Mouse (Mus musculus) heart, postnatal 36 days (tissue): ENCODE measurements around the gene Lsm6. TPM values are rescaled to one million over a fixed set of nuclear protein-coding genes. Genes with fewer than 3 reads are reported as not detected.

Experiments
- DNase-seq, 2 experiments: peaks; one replicate each; pipeline ENCODE4 v3.0.0; 2021 to 2022
- intact Hi-C: fragments of 180-260 bp; cut with DNase I; formaldehyde crosslinking; loops from one replicate; pipeline ENCODE4 v1.15.1; 2025
- total RNA-seq, 2 experiments: library from RNA; stranded (reverse); gene quantifications; 2 replicates each; pipeline ENCODE4 v1.2.3; 2021

The Lsm6 gene
- total RNA-seq, 2 experiments from 2014 or later, result 52.9 to 58.4 TPM

DNA sequence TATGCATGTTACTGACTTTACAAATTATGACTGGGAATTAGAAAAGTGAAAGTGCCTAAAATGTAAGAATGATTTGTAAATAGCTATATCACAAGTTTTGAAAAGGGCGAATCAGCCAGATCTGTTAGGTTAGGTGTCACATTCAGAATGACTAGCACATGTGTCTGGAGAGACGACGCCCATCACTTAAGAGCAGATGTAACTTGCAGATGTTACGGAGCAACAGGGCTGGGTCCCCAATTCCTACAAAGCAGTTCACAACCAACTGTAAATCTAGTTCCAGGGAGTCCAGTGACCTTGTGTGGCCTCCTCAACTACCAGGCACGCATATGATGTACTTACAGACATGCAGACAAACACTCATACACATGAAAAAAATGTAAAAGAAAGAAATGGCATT, 12.5 kb downstream of the Lsm6 start:
- intact Hi-C loops, result no loop called here
- no peak for DNase-seq

DNA sequence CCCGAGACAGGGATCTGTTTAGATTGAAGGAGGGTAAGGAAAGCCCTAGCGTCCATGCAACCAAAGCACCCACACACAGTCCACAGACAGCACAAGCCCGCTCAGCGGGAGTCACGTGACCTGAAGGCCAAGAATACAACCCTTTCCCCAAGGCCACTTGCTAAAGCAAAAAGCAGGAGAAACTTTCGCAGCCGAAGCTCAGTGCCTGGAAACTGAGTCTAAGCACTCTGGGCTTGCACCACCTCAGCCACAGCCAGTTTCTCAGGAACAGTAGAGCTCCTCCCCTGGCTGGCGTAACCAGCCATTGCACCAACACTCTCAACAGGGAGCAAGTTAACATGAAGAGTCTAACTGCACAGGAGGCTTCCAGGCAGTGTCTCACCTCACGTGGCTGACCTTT, 13.7 kb downstream of the Lsm6 start:
- intact Hi-C loops, result no loop called here
- DNase-seq, result no peak

DNA sequence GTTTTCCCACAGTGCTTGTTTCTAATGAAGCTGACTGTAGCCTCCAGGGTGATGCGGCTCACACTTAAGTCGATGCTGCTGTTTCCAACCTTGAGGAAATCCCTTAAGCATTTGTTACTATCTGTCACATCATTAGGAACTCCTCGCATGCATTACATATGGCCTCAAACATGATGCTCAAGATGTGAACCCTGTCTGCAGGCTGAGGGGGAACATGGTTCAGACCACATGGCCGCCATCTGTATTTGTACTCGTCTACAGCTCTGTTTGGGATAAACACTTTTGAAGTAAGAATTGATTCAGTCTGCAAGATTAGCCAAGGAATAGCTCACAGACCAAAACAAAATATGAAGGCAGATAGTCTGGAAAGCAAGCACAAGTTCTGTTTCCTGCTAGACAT, 14.9 kb downstream of the Lsm6 start:
- intact Hi-C loops, result no loop called here
- DNase-seq, result no peak

DNA sequence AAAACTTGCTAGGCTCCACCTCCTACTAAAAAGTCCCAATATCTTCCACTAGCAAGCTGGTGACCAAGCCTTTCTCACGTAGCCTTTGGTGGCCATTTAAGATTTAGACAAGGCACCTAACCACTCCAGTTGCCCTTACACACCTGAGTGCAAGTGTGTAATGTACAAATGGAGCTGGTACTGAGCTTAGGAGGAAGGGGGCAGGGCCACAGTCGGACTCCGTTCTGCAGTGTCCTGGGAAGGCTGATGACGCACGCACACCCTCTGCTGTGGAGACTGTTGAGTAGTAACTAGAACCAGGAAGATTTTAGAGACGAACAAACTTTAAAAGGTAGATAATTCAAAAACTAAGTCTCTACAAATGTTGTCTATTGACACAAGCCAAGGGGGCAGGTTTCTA, 19.7 kb downstream of the Lsm6 start:
- intact Hi-C loops, result no loop called here

DNA sequence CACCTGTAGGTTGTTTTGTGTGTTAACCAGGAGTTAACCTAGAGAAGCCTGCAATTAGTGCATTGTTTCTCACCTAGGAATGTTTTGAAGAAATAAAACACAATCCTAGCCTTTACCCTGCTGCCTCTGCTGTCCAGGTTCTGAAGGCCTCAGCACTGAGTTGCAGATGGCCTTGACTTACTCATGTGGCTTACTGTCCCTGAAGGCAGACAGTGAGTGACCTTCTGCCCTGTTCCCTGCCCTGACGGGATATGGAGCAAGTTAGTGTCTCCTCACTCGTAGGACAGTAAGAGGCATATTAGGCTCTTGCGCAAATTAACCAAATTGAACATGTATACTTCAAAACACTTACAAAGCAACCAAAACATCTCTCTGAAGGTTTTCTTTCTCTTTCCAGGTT, 22.3 kb downstream of the Lsm6 start:
- DNase-seq, result no peak
- intact Hi-C loops, result no loop called here

More for the DNA sequence above, 19.7 kb downstream of the Lsm6 start:
- no peak for DNase-seq

DNA sequence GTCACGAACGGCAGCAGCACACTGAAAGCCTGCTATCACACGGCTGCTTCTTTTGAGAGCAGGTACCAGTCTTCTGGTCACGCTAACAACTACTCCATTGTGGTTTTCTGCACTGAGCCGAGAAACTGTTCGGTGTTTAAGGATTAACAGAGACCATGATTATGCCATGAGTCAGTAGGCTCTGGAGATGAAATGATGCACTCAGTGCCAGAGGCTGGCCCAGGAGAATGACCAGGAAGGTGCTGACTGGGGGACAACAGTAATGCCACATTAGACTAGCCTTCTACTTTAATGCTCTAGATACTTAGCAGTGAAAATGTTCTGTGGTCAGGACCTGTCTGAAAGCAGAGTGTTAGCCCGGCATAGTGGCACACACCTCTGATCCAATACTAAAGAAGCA, 23.0 kb downstream of the Lsm6 start:
- DNase-seq, result no peak
- intact Hi-C loops, result no loop called here

DNA sequence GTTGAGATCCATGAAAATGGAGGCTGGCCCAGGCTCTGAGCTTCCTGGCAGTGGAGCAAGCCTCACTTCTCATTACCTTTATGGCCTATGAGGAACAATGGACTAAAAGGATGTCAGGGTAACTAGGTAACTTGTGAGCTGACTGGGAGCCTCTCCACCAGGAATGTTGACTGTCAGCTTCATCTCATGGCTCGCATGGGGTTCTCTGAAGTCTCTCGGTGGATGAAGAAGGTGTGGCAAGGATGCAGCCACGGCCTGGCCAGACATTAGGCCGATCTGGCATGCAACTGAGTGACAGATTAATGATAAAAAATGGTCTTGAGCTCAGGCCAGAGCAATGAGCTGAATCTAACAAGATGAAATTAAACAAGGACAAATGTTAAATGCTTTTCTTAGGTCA, 27.7 kb downstream of the Lsm6 start:
- intact Hi-C loops, result no loop called here
- no peak for DNase-seq

DNA sequence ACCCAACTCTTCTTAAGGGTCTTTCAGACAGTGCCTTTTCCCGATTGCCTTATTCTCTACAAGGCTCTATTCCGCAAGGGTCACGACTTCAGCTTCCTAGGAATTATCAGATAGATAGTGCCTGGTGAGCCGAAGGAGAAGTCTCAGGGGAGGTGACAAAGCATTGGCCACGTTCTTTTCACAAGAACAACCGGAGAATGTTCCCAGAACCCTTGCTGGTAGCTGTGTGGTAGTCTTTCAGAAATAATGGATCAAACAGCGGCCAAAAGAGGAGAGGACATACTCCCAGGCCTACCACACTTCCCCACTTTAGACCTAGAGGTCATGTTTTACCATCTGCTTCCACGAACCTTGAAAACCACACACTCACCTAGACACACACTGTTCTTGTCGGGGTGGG, 44.1 kb downstream of the Lsm6 start:
- intact Hi-C loops, result no loop called here

DNA sequence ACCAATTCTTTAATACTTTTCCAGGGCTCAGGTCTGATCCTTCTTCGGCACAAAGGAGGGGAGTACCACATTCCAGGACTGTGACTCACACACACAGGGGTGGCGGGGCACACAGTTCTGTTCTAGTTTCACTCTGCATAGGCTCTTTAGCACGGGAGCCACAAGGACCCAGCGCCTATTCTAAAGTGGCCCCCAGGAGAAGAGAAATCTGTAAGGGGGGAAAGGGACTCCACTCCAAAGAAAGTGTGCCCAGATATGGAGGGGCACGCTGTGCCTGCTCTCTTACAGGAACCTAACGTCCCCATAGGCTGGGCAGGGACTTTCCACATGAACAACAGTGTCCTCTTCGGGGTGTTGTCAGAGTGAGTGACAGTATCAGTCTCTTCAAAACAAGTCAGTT, 49.7 kb downstream of the Lsm6 start:
- intact Hi-C loops, result no loop called here
- DNase-seq, result no peak

More for the DNA sequence above, 44.1 kb downstream of the Lsm6 start:
- no peak for DNase-seq

DNA sequence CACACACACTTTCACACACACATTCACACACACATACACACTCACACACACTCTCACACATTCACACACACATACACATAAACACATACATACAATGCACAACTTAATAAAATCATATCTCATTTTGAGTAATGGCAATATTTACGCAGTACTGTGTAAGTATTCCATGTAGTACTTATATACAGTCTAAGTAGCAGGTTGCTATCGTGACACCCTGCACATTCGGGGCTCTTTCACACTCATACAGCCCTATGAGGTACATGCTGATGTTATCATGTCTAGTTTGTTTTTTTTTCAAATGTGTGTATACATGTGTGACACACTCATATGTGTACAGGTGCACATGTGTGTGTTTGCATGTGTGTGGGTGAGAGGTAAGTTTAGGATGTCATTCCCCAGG, 50.4 kb downstream of the Lsm6 start:
- DNase-seq, result no peak
- intact Hi-C loops, result no loop called here

DNA sequence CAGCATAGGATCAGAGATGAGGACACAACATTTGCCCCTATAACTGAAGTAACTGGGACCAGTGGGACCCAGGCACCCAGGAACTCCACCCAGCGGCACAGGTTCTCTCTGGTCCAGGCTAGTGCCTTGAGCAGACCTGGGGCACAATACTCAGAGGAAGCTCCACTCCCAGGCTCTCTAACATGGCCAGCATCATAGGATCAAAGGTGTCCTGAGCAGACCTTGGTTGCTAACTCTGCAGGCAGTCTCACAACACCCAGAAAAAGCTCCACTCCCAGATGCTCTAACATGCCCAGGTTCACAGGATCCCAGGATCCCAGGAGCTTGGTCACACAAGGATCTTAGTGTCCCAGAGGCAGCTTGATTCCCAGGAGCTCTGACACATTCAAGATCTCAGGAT, 55.4 kb downstream of the Lsm6 start:
- intact Hi-C loops, result no loop called here
- no peak for DNase-seq

DNA sequence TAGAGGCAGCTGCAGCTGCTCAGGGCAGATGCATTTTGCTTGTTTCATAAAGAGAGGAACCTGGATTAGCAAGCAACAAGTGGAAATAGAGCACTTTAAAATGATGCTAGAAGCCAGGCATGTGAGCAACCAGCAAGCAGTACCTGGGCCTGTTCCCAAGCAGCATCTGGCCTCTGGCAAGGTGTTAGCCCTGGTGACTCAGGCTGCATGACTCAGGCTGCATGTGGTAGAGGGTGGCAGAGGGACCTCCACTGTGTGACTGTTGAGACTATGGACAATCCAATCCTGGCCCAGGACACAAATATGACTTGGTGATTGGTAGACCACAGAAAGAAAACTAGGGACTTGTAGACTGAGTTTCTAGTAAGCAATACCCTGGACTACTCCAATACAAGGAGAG, 56.0 kb downstream of the Lsm6 start:
- no peak for DNase-seq

DNA sequence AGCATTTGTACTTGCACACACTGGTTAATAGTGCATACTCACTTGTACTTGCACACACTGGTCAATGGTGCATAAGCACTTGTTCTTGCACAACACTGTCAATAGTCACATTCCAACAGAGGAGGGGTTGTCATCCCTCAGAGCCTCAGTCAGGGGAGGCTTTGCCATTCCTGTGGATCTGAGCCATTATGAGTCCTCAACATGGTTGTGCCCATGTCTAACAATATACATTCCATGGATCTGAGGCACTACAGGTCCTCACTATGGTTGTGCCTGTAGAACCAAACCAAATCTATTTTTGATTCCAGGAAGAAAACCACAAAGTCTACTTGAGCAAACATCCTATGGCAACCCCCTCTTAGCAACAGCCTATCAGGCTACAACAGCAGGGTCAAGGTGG, 61.8 kb downstream of the Lsm6 start:
- intact Hi-C loops, result no loop called here
- DNase-seq, result no peak

More for the DNA sequence above, 56.0 kb downstream of the Lsm6 start:
- intact Hi-C loops, result no loop called here

DNA sequence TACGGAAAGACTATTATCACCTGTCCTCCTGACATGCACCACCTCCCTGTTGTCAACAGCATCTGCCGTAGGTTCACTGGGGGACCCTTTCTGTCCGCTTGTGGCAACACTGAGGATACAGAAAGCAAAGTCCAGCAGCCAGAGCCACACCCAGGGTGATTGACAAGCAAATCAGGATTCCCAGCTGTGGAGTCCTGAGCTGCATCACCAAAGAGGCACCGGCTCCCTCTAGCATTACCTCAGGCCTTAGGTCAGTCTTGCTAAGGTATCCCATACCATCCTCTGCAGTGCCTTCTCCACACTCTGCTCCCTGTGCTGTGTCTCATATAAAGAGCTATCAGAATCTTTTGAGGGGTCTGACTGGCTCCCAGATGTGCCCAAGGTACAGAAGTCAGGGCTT, 66.0 kb downstream of the Lsm6 start:
- DNase-seq, result no peak
- intact Hi-C loops, result no loop called here

Other genes with a start within 250 kb of the Lsm6 start
- 10 to 100 TPM in 1 of 2 experiments, 1 to 10 TPM in 1; 10.0 to 17.2 TPM for gene Zfp827, start 207.3 kb upstream of the Lsm6 start, total RNA-seq